Mouse (Mus musculus): Measurements from ENCODE around the gene Tnrc6c. TPM values are rescaled to one million over a fixed set of nuclear protein-coding genes. Genes with fewer than 3 reads are reported as not detected.

The Tnrc6c gene
- polyA plus RNA-seq, 1 experiment from 2014 or later = 28.1 TPM

DNA sequence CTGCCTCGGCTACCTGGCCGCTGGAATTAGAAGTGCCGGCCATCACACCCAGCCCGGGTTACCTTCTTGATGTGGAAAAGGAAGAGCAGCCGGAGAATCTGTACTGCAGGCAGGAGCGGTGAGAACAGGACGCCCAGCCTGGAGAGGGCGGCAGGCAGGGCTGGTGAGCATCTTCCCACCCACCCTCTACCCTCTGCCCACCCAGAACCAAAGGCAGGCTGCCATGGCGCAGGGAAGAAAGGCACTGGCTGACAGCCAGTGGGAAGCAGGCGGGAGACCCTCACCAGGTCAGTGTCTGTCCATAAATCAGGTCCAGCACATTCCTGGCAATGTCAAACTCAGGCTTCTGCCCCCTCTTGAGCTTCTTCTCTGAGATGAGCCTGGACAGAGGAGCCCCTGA is 116.3 kb downstream of the Tnrc6c start:
- Histone ChIP-seq H3K9ac (ENCODE audit: low read depth, low read length) (no peak overlapping the region), H3K27ac (ENCODE audit: low read length) (no peak overlapping the region), H3K27me3 (ENCODE audit: control insufficient read depth, insufficient read depth, low read depth, low read length) (no peaks in the 10 kb centered on the region), H3K4me1 (ENCODE audit: control insufficient read depth, insufficient read depth, low read length) (no peaks in the 10 kb centered on the region), H3K36me3 (ENCODE audit: control insufficient read depth, insufficient read depth, low read length) (0 out of 2 replicates have a peak, but pooled peaks cover under 1% of the 10 kb centered on the region), H3K9me3 (replicated peaks; ENCODE audit: control insufficient read depth, low read length, poor library complexity, severe bottlenecking) (no peaks in the 10 kb centered on the region), H3K4me3 (ENCODE audit: low read depth, low read length) (no peak overlapping the region), H3K4me2 (ENCODE audit: low read length) (no peak overlapping the region)
- 91% methylated on average over 10 of the region's 10 CpGs for WGBS
- ATAC-seq = no peak

DNA sequence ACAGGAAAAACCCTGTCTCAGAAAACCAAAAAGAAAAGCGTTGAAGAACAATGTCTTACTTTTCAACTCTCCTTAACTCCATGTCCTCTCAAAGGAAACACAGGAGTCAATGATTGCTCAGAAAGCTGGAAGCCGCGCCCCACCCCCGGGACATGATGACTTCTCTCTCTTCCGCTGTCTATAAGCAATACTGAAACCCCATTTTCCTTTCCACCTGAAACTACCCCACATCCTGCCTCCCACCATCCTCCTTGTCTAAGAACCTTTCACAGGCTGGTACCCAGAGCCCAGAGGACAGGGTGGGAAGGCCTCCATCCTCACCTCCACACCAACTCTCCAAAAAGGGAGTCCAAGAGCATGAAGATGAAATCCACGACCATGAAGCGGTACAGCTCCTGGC is 118.3 kb downstream of the Tnrc6c start:
- Histone ChIP-seq H3K9me3 (replicated peaks; ENCODE audit: control insufficient read depth, low read length, poor library complexity, severe bottlenecking) (no peaks in the 10 kb centered on the region), H3K9ac (ENCODE audit: low read depth, low read length) (no peak overlapping the region), H3K4me1 (ENCODE audit: control insufficient read depth, insufficient read depth, low read length) (no peaks in the 10 kb centered on the region), H3K36me3 (ENCODE audit: control insufficient read depth, insufficient read depth, low read length) (no peaks in the 10 kb centered on the region), H3K4me2 (ENCODE audit: low read length) (no peak overlapping the region), H3K4me3 (ENCODE audit: low read depth, low read length) (no peak overlapping the region), H3K27me3 (ENCODE audit: control insufficient read depth, insufficient read depth, low read depth, low read length) (no peaks in the 10 kb centered on the region), H3K27ac (ENCODE audit: low read length) (no peak overlapping the region)
- ATAC-seq = no peak
- 97% methylated on average over 7 of the region's 7 CpGs for WGBS

DNA sequence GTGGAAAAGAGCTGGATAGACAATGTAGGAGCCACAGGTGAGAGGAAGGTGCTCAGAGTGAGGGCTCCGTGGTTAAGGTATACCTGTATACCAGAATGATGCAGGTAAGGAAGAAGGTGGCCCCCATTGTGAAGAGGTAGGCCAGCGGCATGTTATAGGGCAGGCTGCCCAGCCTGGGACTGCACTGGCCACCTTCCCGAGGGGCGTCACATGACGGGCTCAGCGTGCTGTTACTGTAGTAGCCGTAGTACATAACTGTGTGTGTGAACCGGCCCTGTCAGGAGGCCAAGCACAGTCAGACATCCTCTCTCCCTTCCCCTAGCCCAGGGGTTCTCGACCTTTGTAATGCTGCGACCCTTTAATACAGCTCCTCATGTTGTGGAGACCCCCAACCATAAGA is 120.8 kb downstream of the Tnrc6c start:
- Histone ChIP-seq H3K36me3 (ENCODE audit: control insufficient read depth, insufficient read depth, low read length) (no peaks in the 10 kb centered on the region), H3K27ac (ENCODE audit: low read length) (no peak overlapping the region), H3K4me2 (ENCODE audit: low read length) (no peak overlapping the region), H3K4me3 (ENCODE audit: low read depth, low read length) (no peak overlapping the region), H3K4me1 (ENCODE audit: control insufficient read depth, insufficient read depth, low read length) (peaks cover 5% of the 10 kb centered on the region), H3K9me3 (replicated peaks; ENCODE audit: control insufficient read depth, low read length, poor library complexity, severe bottlenecking) (no peaks in the 10 kb centered on the region), H3K9ac (ENCODE audit: low read depth, low read length) (no peak overlapping the region), H3K27me3 (ENCODE audit: control insufficient read depth, insufficient read depth, low read depth, low read length) (peaks cover under 1% of the 10 kb centered on the region; the same call in 1 of the 2 replicates)
- WGBS = 94% methylated on average over 10 of the region's 10 CpGs
- no peak for ATAC-seq

DNA sequence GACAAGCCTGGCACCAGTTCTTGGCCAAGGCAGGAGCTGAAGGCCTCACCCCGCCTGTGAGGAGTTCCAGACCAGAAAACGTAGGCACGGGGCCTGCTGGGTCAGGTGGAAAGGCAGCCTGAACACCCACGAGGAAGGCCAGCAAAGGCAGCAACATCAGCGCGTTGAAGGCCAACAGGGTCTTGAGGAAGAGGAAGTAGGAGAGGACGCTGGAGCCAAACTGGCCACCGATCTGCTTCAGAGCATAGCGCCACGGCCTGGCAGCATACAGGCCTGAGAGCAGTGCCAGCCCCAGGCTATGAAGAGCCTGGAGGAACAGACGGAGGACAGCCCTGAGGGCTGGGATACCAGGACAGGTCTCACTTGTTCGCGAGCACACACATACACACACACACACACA is 121.5 kb downstream of the Tnrc6c start:
- Histone ChIP-seq H3K4me1 (ENCODE audit: control insufficient read depth, insufficient read depth, low read length) (peaks cover 11% of the 10 kb centered on the region), H3K36me3 (ENCODE audit: control insufficient read depth, insufficient read depth, low read length) (no peaks in the 10 kb centered on the region), H3K4me3 (ENCODE audit: low read depth, low read length) (no peak overlapping the region), H3K9ac (ENCODE audit: low read depth, low read length) (no peak overlapping the region), H3K27me3 (ENCODE audit: control insufficient read depth, insufficient read depth, low read depth, low read length) (peaks cover 7% of the 10 kb centered on the region), H3K4me2 (ENCODE audit: low read length) (no peak overlapping the region), H3K9me3 (replicated peaks; ENCODE audit: control insufficient read depth, low read length, poor library complexity, severe bottlenecking) (no peaks in the 10 kb centered on the region), H3K27ac (ENCODE audit: low read length) (no peak overlapping the region)
- 88% methylated on average over 13 of the region's 13 CpGs for WGBS
- no peak for ATAC-seq

DNA sequence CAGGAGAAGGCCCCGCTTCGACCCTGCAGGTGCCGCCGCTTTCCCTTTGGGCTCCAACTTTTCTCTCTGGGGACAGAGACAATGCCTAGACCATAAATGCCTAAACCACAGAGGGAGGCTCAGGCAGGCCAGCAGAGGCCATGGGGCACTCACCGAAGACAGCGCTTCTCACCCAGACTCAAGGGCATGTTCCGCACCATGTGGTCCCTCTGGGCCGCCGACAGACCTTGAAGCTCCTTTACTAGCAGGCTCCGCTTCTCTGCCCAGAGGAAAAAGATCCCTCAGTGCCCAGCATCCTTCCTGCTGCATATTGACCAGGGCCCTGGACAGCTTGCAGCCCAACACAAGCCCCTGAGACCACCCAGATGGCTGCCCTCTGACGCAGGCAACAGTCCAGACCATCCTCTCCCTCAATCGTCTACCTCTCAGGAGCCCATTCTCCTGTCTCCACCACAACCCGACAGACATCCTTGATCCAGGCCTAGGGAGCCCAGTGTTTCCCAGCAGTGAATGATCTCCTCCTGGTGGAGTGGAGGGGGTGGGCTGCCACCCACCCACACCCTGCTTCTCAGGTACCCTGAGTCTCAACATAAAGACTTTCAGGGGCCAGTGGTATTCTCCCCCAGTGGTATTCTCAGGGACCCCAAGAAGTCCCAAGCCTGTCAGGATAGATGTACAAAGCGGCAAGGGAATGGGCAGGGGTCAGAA is 122.2 kb downstream of the Tnrc6c start:
- WGBS = 88% methylated on average over 14 of the region's 14 CpGs
- Histone ChIP-seq H3K36me3 (ENCODE audit: control insufficient read depth, insufficient read depth, low read length) (no peaks in the 10 kb centered on the region), H3K27ac (ENCODE audit: low read length) (no peak overlapping the region), H3K27me3 (ENCODE audit: control insufficient read depth, insufficient read depth, low read depth, low read length) (peaks cover 14% of the 10 kb centered on the region), H3K4me2 (ENCODE audit: low read length) (no peak overlapping the region), H3K9me3 (replicated peaks; ENCODE audit: control insufficient read depth, low read length, poor library complexity, severe bottlenecking) (no peaks in the 10 kb centered on the region), H3K4me1 (ENCODE audit: control insufficient read depth, insufficient read depth, low read length) (peaks cover 13% of the 10 kb centered on the region), H3K9ac (ENCODE audit: low read depth, low read length) (no peak overlapping the region), H3K4me3 (ENCODE audit: low read depth, low read length) (no peak overlapping the region)
- ATAC-seq = no peak

DNA sequence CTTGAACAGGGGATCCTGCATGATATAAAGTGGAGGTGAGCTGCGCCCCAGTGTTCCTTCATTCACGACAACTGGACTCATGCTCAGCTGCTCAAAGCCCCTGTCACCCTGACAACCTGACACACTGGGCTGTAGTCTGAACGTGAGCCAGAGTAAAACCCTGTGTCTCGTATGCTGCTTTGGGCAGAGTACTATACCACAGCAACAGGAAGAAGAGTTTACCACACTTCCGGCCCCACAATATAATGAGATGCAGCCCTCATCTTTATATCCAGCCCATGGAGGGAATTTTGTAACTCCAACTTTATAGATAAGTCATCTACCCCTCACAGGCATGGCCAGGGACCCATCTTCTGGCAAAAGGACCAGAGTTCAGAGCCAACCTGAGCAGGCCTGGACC is 123.0 kb downstream of the Tnrc6c start:
- Histone ChIP-seq H3K4me2 (ENCODE audit: low read length) (no peak overlapping the region), H3K4me3 (ENCODE audit: low read depth, low read length) (no peak overlapping the region), H3K27ac (ENCODE audit: low read length) (no peak overlapping the region), H3K27me3 (ENCODE audit: control insufficient read depth, insufficient read depth, low read depth, low read length) (peaks cover 23% of the 10 kb centered on the region), H3K36me3 (ENCODE audit: control insufficient read depth, insufficient read depth, low read length) (no peaks in the 10 kb centered on the region), H3K9me3 (replicated peaks; ENCODE audit: control insufficient read depth, low read length, poor library complexity, severe bottlenecking) (no peaks in the 10 kb centered on the region), H3K4me1 (ENCODE audit: control insufficient read depth, insufficient read depth, low read length) (peaks cover 13% of the 10 kb centered on the region), H3K9ac (ENCODE audit: low read depth, low read length) (no peak overlapping the region)
- ATAC-seq = no peak
- WGBS = 84% methylated on average over 5 of the region's 5 CpGs

DNA sequence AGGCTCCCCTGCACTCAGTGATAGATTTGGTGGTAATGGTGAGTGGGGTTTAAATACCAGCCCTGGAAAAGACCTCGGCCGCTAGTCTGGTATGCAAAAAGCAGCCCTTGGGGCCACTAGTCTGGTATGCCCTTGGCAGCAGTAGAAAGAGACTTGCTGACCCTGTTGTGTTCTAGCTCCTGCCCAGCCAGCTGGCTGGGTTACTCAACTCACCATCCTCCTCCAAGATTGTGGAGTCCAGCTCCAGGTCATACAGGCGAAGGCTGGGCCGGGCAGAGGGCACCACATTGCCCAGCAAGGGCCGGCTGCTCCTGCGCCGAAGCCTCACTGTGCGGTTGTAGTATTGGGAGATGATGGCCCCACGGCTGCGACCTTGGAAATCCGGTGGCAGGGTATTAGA is 123.9 kb downstream of the Tnrc6c start:
- no peak overlapping the region for H3K4me3 ChIP-seq (ENCODE audit: low read depth, low read length)
- no peak overlapping the region for H3K9ac ChIP-seq (ENCODE audit: low read depth, low read length)
- H3K27ac ChIP-seq (ENCODE audit: low read length) = no peak overlapping the region
- peaks cover 16% of the 10 kb centered on the region for H3K4me1 ChIP-seq (ENCODE audit: control insufficient read depth, insufficient read depth, low read length)
- no peak for ATAC-seq
- H3K27me3 ChIP-seq (ENCODE audit: control insufficient read depth, insufficient read depth, low read depth, low read length) = peaks cover 24% of the 10 kb centered on the region
- no peaks in the 10 kb centered on the region for H3K36me3 ChIP-seq (ENCODE audit: control insufficient read depth, insufficient read depth, low read length)
- H3K4me2 ChIP-seq (ENCODE audit: low read length) = no peak overlapping the region
- no peaks in the 10 kb centered on the region for H3K9me3 ChIP-seq (replicated peaks; ENCODE audit: control insufficient read depth, low read length, poor library complexity, severe bottlenecking)
- WGBS = 92% methylated on average over 11 of the region's 11 CpGs

DNA sequence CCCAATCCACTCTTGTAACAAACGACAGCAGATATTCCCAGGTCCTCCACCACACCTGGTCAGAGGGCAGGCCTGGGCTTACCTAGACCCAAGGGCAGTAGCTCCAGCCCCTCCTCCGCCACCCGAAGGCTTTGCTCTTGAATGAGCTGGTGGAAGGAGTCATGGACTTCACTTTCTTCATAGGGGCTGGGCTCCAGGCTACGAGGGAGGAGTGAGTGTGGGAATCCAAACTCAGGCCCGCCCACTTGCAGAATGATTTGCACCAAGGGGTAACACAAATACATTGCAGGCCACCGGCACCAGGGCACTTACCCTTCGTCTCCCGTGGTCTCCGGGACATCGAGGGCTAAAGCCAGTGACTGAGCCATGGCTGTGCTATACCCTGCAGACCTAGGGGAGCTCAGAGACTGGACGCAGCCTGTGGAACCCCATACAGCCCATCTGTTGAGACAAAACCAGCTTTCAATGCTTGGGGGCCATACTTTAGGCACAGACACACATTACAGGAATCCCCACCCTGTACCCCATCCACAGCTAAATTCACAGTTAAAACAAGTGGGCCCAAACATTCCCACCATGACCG is 124.9 kb downstream of the Tnrc6c start:
- ATAC-seq = no peak
- 76% methylated on average over 12 of the region's 12 CpGs for WGBS
- H3K9ac ChIP-seq (ENCODE audit: low read depth, low read length) = no peak overlapping the region
- H3K4me3 ChIP-seq (ENCODE audit: low read depth, low read length) = no peak overlapping the region
- H3K27me3 ChIP-seq (ENCODE audit: control insufficient read depth, insufficient read depth, low read depth, low read length) = peaks cover 27% of the 10 kb centered on the region
- no peaks in the 10 kb centered on the region for H3K36me3 ChIP-seq (ENCODE audit: control insufficient read depth, insufficient read depth, low read length)
- H3K9me3 ChIP-seq (replicated peaks; ENCODE audit: control insufficient read depth, low read length, poor library complexity, severe bottlenecking) = no peaks in the 10 kb centered on the region
- H3K4me1 ChIP-seq (ENCODE audit: control insufficient read depth, insufficient read depth, low read length) = peaks cover 20% of the 10 kb centered on the region
- H3K27ac ChIP-seq (ENCODE audit: low read length) = peak overlapping the region; percentile 39; the same call in 1 of the 2 replicates
- no peak overlapping the region for H3K4me2 ChIP-seq (ENCODE audit: low read length)

DNA sequence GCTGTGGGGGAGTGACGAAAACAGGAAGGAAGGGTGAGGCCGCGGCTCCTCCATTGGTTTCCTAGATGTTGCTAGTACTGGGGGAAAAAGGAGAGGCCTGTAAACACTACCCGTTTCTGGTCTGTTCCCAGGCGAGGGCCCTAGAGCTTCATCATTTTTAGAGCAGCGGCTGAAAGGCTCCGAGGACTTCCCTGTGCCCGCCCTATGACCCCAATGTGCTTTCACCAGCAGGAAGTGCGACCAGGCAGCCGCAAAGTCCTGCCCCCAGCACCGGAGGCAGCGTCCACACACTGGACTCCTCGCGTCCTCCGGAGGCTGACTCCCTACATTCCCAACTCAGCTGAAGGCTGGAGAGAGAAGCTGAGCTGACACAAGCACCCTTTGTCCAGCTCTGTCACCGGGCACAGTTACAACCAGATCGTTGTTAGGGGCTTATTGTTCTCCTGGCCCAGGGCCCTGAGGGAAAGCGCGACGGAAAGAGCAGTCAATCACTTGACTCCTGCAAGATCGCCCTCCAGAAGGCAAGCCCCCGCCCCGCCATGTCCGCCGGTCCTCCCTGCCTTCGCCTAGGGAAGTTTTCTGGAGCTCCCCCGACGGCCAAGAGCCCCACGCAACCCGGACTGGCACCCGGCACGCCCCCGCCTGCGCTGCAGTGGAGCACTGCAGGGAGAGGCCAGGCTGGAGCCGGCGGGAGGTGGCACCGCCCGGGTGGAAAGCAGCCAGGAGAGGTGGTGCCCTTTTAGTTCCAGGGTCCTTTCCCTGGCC is 125.5 kb downstream of the Tnrc6c start:
- Histone ChIP-seq H3K9ac (ENCODE audit: low read depth, low read length) (peak overlapping the region; percentile 52), H3K27me3 (ENCODE audit: control insufficient read depth, insufficient read depth, low read depth, low read length) (peaks cover 27% of the 10 kb centered on the region), H3K27ac (ENCODE audit: low read length) (peak overlapping the region; percentile 39), H3K36me3 (ENCODE audit: control insufficient read depth, insufficient read depth, low read length) (no peaks in the 10 kb centered on the region), H3K4me1 (ENCODE audit: control insufficient read depth, insufficient read depth, low read length) (peaks cover 20% of the 10 kb centered on the region), H3K4me2 (ENCODE audit: low read length) (peak overlapping the region; percentile 48), H3K4me3 (ENCODE audit: low read depth, low read length) (peak overlapping the region; percentile 20), H3K9me3 (replicated peaks; ENCODE audit: control insufficient read depth, low read length, poor library complexity, severe bottlenecking) (no peaks in the 10 kb centered on the region; the same call in 1 of the 2 replicates)
- WGBS = 8% methylated on average over 38 of the region's 38 CpGs
- ATAC-seq = 0 out of 2 replicates have a peak, but pooled peaks have one; percentile 5
